Mouse (Mus musculus) liver, embryonic 18 days (tissue): Measurements from ENCODE around the gene Mcpt1. TPM values are rescaled to one million over a fixed set of nuclear protein-coding genes. Genes with fewer than 3 reads are reported as not detected.

ENCODE experiments used
- polyA plus RNA-seq: library from polyadenylated mRNA; depleted of rRNA; stranded (reverse); fragments of >200 nt; gene quantifications from 2 replicates; pipeline ENCODE4 v1.2.3, GENCODE M21; 2012; rRNA removed

Mcpt1 gene
- polyA plus RNA-seq = 0.02 and 0.08 TPM in 2 replicates

GRCm38 (mm10) chr14:56017671-56018070 is at the start of gene Mcpt1:
TSS of gene Mcpt1 (plus strand) at chr14:56017971.

DNA sequence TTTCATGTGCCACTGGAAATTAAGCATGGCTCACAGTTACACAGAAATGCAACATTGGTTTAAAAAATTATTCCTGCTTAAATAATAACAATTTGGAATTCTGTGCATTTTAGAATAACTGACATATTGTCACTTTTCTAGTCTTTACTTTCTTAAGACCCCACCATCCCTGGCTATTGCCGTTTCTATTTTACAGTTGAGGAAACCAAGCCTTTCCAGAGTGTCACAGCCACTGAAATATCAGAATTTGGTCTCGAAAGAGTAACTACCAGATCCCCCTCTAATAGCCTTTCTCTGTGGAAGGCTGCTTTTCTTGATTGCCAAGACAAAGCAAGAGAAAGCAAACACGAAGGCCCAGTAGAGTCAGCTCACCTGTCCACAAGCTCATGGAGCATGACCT is 12.6 kb downstream of the Mcpt1 start, which contains the start of gene Mcpt9:
Gene Mcpt9 (minus strand): TSS at position 101 of the 400 bp plus-strand sequence.

GRCm38 (mm10) chr14:56041792-56042191 is 24.0 kb downstream of the Mcpt1 start, which contains the start of gene Mcpt2:
TSS of gene Mcpt2 (plus strand) at chr14:56042041.

DNA sequence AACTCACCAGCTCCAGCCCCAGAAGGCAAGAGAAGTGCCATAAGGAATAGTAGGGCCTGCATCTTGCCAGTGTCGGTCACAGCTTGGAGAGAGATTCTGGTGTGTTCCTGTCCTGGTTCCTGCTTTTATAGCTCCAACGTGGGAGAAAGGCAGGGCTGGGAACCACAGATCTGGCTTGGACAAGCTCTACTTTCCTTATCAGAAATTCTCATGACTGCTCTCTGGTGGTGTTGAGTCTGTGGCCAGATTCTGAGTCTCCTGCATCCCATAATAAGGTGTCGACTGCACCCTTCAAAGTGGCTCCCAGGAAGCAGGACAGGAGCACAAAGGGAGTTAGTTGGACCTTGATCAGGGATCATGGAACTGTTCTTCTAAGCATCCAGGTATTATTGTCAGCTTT is 44.4 kb downstream of the Mcpt1 start, which contains the start of gene Mcpt4:
Gene Mcpt4 (minus strand): TSS at position 101 of the 400 bp plus-strand sequence.

Other genes starting within 250 kb of the Mcpt1 start
- 1.8 and 2.3 TPM in 2 replicates for gene Adcy4, start 233.9 kb upstream of the Mcpt1 start, polyA plus RNA-seq
- gene Ripk3, start 229.1 kb upstream of the Mcpt1 start, polyA plus RNA-seq = 8.7 and 9.9 TPM in 2 replicates
- gene Nfatc4, start 194.8 kb upstream of the Mcpt1 start, polyA plus RNA-seq = 0.96 and 1.2 TPM in 2 replicates
- 1.2 and 1.3 TPM in 2 replicates for gene Nynrin, start 164.0 kb upstream of the Mcpt1 start, polyA plus RNA-seq
- 0.25 and 0.39 TPM in 2 replicates for gene Cbln3, start 133.6 kb upstream of the Mcpt1 start, polyA plus RNA-seq
- gene Khnyn, start 133.0 kb upstream of the Mcpt1 start, polyA plus RNA-seq = 12.7 and 14.5 TPM in 2 replicates
- gene Sdr39u1, start 117.7 kb upstream of the Mcpt1 start, polyA plus RNA-seq = 14.9 and 16.8 TPM in 2 replicates
- gene Cma1, start 73.3 kb upstream of the Mcpt1 start, polyA plus RNA-seq = 0.65 and 0.70 TPM in 2 replicates
- not detected in 2 replicates for gene Cma2, start 67.0 kb upstream of the Mcpt1 start, polyA plus RNA-seq
- gene Mcpt9, start 12.5 kb downstream of the Mcpt1 start, polyA plus RNA-seq = not detected in 2 replicates
- 0.16 and 0.21 TPM in 2 replicates for gene Mcpt2, start 24.1 kb downstream of the Mcpt1 start, polyA plus RNA-seq
- gene Mcpt4, start 44.3 kb downstream of the Mcpt1 start, polyA plus RNA-seq = 0.03 and 0.10 TPM in 2 replicates
- 1.8 and 2.4 TPM in 2 replicates for gene Mcpt8, start 67.3 kb downstream of the Mcpt1 start, polyA plus RNA-seq
- 47.4 and 61.1 TPM in 2 replicates for gene Ctsg, start 84.6 kb downstream of the Mcpt1 start, polyA plus RNA-seq
- not detected in 2 replicates for gene Gzme, start 102.7 kb downstream of the Mcpt1 start, polyA plus RNA-seq
- not detected in 2 replicates for gene Gzmd, start 114.6 kb downstream of the Mcpt1 start, polyA plus RNA-seq
- not detected in 2 replicates for gene Gzmg, start 141.6 kb downstream of the Mcpt1 start, polyA plus RNA-seq
- not detected in 2 replicates for gene Gzmn, start 156.6 kb downstream of the Mcpt1 start, polyA plus RNA-seq
- gene Gzmf, start 193.4 kb downstream of the Mcpt1 start, polyA plus RNA-seq = not detected in 2 replicates
- 0.10 TPM in 1 of 2 replicates, not detected in the other for gene Gzmc, start 216.7 kb downstream of the Mcpt1 start, polyA plus RNA-seq
- gene Gzmb, start 244.3 kb downstream of the Mcpt1 start, polyA plus RNA-seq = 2.3 and 4.8 TPM in 2 replicates